Mouse (Mus musculus) retina, postnatal 7 days (tissue): ENCODE results near the gene Arhgap24.

ENCODE experiments used
- DNase-seq: peaks from one replicate; pipeline ENCODE4 v3.0.0-alpha.2; 2012; ENCODE audit warnings: low read depth, low spot score

The Arhgap24 gene

DNA sequence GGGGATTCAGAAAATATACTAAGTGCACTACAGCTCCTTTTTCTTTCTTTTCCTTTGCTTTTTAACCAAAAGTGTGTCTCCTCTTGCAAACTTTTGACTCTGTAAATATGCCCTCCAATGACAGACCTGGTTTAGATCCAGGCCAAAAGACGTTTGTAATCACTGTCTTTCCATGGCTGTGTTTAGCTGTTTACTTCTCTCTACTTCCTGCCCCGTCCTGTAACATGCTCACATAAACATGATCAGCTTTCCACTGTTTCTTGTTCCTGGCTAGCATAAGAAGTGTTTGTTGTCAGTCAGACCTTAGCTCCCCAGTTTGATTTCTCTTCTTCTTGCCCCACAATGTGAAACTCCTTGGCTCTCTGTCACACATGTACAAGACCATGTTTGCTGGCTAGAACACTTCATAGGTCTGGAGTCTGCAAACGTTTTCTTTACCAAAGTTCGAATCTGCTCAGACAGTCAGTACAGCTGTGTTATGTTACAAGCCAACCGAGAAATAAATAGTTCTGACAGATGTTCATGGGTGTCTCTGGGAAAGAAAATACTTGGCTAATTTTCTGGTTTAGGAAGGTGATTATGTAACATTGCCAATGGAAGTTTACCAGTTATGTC lies 189.6 kb downstream of the Arhgap24 start:
- DNase-seq, result no peak

GRCm38 (mm10) chr5:102675326-102675725 lies 194.1 kb downstream of the Arhgap24 start:
- DNase-seq, result no peak

GRCm38 (mm10) chr5:102677176-102677575 lies 196.0 kb downstream of the Arhgap24 start:
- no peak for DNase-seq

DNA sequence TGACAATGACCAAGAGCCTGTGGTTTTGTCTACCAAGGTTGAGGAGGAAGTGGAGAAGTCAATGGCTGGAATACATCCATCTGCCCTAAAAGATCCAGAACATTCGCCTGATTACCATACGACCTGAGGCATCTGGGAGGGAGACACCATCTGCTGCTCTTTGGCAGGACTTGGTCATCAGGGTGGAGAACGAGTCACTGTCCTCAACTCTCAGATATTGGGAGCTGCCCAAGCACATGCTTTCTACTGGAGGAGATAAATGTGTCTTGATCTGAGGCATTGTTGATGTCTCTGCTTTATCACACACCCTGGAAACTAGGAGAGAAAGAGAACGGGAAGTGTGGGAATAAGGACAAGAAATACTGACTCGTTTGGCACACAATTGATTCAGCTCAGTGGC lies 206.5 kb downstream of the Arhgap24 start:
- DNase-seq, result no peak

- DNase-seq, result peak; percentile 60
Observed at GRCm38 (mm10) chr5:102692487-102692886, 211.3 kb downstream of the Arhgap24 start.

GRCm38 (mm10) chr5:102693192-102693591 lies 212.0 kb downstream of the Arhgap24 start:
- no peak for DNase-seq

DNA sequence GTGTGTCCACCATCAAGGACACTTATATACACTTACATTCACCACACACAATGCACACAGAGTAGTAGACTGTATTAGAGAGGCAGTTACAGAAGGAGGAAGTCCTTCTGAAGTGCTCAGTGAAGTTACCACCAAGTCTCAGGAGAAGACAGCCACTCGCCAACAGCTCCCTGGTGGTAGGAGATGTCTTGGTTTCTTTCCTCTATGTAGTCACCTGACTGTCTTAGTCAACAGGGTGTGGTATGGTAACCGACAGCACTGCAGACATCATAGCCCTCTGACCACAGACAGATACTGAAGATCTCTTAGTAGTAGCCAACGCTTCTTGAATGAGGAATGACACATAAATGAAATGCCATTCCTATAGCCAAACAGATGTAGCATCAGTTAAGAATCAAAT lies 212.7 kb downstream of the Arhgap24 start:
- no peak for DNase-seq

GRCm38 (mm10) chr5:102697784-102698183 lies 216.6 kb downstream of the Arhgap24 start:
- DNase-seq, result no peak

DNA sequence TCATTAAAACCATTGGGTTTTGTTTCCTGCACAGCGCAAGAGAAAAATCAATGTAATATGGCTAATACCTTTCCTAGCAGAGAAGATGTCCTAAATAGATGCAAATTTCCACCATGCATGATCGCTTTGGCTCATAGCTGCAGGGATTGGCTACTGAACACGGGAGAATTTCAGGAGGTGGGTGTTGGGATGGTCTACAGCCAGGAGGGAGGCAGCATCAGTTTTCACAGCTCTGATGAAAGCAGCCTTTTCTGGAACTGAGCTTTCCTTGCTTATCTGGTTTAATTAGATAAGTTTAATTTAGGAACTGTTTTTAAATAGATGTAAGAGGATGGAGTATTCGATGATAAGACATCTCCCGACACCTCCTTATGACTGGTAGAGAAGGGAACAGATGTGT lies 217.2 kb downstream of the Arhgap24 start:
- DNase-seq, result no peak

DNA sequence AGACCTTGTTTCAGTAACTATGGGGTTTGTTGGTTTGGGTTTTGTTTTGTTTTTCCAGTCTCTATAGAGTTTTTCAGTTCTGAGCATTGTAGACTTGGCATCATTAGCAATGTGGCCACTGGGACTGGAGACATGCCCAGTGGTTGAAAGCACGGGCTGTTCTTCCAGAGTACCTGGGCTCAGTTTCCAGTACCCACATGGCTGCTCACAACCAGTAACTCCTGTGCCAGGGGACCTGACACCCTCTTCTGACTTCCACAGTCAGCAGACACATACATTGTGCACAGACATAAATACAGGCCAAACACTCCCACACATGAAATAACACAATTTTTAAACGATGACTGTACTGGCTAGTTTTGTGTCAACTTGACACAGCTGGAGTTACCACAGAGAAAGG lies 217.7 kb downstream of the Arhgap24 start:
- DNase-seq, result no peak

DNA sequence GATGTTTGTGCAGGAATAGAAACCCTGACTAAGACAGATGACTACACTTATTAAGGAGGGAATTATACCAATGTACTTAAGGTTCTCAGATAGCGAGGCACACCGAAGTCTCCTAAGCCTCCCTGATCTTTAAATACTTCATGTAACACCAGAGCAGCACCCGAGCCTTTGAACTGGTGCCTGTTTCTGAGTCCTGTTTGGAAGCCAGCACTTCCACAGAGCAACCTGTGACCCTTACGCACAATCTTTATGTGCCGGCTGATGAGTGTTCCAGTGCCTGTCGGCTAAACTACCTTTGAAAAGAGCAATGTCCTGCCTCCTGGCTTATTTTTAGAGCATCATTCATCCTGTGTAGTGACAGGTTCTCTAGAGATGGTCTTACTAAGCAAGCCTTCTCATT lies 221.4 kb downstream of the Arhgap24 start:
- no peak for DNase-seq

GRCm38 (mm10) chr5:102703325-102704099 lies 222.3 kb downstream of the Arhgap24 start:
- DNase-seq, result peak; percentile 59

DNA sequence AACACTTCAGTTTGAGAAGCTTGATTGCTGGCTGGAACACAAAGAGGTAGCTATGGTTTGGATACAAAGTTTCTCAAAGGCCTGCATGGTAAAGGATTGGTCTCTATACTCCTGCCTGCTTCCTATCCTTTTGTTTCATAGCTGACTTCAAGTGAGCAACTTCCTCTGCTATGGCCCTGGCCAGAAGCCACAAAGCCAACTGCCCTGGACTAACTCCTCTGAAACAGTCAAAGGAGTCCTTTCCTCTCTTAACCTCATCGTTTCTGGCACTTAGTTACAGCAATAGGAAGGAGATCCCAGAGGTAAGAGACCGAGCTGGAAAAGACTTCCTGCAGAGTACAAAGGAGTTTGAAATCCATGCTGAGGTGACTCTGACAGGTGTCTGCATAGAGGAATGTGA lies 224.0 kb downstream of the Arhgap24 start:
- DNase-seq, result no peak

DNA sequence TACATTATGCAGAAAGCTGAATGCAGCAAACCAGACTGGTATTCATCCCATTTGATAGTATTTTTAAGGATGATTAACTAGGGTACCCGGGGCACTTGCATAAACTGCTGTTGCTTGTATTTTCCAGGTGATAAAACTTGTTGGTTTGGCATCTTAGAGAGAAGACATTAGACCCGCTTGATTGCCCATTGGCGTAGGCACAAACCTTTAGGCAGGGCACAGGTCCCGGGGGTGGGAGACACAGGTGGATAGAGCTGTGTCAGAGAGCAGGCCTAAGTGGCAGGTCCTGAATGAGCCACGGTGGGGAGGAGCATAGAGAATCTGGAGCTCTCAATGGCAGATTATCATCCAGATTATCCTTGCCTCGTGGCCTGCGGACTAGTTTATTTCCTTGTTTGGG lies 229.1 kb downstream of the Arhgap24 start:
- no peak for DNase-seq

- no peak for DNase-seq
Observed at GRCm38 (mm10) chr5:102719368-102719972, 238.3 kb downstream of the Arhgap24 start.

- no peak for DNase-seq
Observed at GRCm38 (mm10) chr5:102723558-102723957, 242.4 kb downstream of the Arhgap24 start.

GRCm38 (mm10) chr5:102724813-102725348 lies 243.7 kb downstream of the Arhgap24 start:
- no peak for DNase-seq

GRCm38 (mm10) chr5:102725365-102725764 lies 244.2 kb downstream of the Arhgap24 start:
- DNase-seq, result no peak

- DNase-seq, result no peak
Observed at GRCm38 (mm10) chr5:102726985-102727384, 245.8 kb downstream of the Arhgap24 start.

- no peak for DNase-seq
Observed at GRCm38 (mm10) chr5:102728531-102728930, 247.3 kb downstream of the Arhgap24 start.

GRCm38 (mm10) chr5:102729476-102729875 lies 248.3 kb downstream of the Arhgap24 start:
- no peak for DNase-seq

- DNase-seq, result no peak
Observed at GRCm38 (mm10) chr5:102736131-102736530, 254.9 kb downstream of the Arhgap24 start.
